Mouse (Mus musculus) liver, adult 2 months (tissue): Measurements from ENCODE around the gene Enthd1.

Experiments used
- CTCF ChIP-seq: fragments of 200-500 bp; IDR thresholded peaks from 2 replicates; pipeline ENCODE4 v1.5.1; 2011; ENCODE audit warnings: low read depth, low read length, control low read depth
- POLR2A ChIP-seq: fragments of 200-500 bp; IDR thresholded peaks from 2 replicates; pipeline ENCODE4 v1.6.1; 2011; ENCODE audit warnings: low read length, control low read depth; ENCODE audit not compliant: insufficient read depth; ENCODE audit errors: extremely low read depth

GRCm38 (mm10) chr15:80457984-80458383, 107.0 kb downstream of the Enthd1 start:
- TF ChIP-seq CTCF = no peak
- no peak for TF ChIP-seq POLR2A
